Mouse (Mus musculus) testis, adult 2 months (tissue): Measurements from ENCODE around the gene Fam221a.

Experiments used
- CTCF ChIP-seq: fragments of 200-500 bp; IDR thresholded peaks from 2 replicates; pipeline ENCODE4 v1.5.1; 2012; ENCODE audit warnings: low read depth, mild to moderate bottlenecking, inconsistent platforms, low read length, moderate library complexity; ENCODE audit not compliant: control insufficient read depth, insufficient read depth, insufficient replicate concordance
- POLR2A ChIP-seq: fragments of 200-500 bp; IDR thresholded peaks from 2 replicates; pipeline ENCODE4 v1.6.1; 2012; ENCODE audit warnings: low read depth, mild to moderate bottlenecking, inconsistent platforms, low read length, moderate library complexity; ENCODE audit not compliant: control insufficient read depth

DNA sequence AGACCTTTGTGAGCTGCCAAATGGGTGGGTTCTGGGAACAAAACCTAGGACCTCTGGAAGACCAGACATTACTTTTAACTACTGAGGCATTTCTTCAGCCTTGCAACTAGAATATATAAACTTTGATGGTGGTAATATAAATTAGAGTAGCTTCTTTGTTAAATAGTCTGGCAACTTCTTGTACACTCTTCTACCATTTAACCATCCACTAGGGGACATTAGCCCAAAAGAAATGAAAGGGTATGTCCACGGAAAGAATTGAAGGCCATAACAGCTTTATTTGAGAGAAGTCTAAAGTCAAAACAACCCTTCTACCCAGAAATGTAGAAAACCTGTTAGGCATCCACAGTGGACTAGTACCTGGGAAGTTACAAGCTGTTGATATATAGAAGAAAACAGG, 26.7 kb downstream of the Fam221a start:
- TF ChIP-seq CTCF, result no peak
- no peak for TF ChIP-seq POLR2A
